Mouse (Mus musculus) left cerebral cortex, postnatal 4 days (tissue): Measurements from ENCODE around the gene Cmbl. TPM values are rescaled to one million over a fixed set of nuclear protein-coding genes. Genes with fewer than 3 reads are reported as not detected.
A peak's percentile ranks its signal among the peaks of the same experiment; 100 is the strongest.

ENCODE experiments used
- DNase-seq: peaks from one replicate; pipeline ENCODE4 v3.0.0-alpha.2; 2022
- intact Hi-C: fragments of 180-260 bp; cut with DNase I; formaldehyde crosslinking; loops from one replicate; pipeline ENCODE4 v1.15.1; 2025
- total RNA-seq, 2 experiments: library from RNA; stranded (reverse); gene quantifications; 2 replicates each; pipeline ENCODE4 v1.2.3; 2021

Cmbl gene
- total RNA-seq, 2 experiments from 2014 or later = 6.3 to 8.6 TPM

DNA sequence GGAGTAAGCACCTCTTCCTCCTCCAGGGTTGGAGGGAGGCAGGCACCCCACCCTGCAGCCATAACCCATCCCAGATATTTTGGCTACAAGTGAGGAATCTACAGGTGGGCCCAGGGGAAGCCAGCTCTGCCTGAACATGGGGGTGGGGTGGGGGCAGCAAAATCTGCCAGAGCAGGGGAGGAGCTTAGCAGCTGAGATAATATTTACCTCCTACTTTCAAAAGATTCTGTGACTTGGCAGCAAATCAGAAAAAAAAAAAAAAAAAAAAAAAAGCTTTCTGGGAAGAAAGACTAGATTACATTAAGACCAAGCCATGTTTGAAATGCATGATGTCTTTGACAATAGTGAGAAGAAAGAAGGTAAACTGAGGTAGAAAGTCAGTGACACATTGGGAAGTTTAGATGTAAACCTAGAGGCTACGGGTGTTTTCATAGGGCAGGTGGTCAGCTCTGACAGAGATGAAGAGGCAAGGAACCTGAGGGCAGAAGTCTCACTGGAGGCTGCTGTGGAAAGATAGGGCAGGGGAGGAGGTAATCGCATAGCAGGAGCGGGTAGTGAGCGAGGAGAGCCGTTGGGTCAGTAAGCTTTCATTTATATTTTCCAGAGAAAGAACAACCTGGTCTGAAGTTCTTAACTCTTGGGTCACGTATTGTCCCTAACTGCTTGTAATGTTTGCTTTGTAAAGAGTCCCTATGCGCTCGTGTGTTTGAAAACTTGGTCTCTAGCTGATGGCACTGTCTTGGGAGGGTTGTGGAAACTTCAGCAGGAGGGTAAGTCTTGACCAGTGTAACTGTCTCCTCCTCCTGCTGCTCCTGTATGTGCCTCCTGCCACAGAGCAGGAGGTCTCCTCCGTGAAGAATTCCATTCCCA, 25.3 kb upstream of the Cmbl start:
- intact Hi-C loops = loop anchor here (10.0 kb wide), 1 partner anchor 45 kb away; no protein-coding TSS in a partner anchor
- no peak for DNase-seq

DNA sequence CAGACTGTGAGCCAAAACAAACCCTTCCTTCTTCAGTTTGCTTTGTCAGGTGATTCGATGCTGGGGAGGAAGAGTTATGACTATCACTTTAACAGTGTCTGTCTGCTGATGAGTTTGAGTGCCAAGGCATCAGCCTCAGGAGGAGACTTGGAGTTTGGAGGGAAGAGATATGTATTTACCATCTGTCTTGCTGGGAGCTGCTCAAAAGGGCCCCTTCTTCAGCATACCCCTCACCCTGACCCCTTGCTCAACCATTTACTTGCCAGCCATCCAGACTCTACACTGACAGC, 24.7 kb upstream of the Cmbl start:
- DNase-seq = no peak
- intact Hi-C loops = no loop called here

DNA sequence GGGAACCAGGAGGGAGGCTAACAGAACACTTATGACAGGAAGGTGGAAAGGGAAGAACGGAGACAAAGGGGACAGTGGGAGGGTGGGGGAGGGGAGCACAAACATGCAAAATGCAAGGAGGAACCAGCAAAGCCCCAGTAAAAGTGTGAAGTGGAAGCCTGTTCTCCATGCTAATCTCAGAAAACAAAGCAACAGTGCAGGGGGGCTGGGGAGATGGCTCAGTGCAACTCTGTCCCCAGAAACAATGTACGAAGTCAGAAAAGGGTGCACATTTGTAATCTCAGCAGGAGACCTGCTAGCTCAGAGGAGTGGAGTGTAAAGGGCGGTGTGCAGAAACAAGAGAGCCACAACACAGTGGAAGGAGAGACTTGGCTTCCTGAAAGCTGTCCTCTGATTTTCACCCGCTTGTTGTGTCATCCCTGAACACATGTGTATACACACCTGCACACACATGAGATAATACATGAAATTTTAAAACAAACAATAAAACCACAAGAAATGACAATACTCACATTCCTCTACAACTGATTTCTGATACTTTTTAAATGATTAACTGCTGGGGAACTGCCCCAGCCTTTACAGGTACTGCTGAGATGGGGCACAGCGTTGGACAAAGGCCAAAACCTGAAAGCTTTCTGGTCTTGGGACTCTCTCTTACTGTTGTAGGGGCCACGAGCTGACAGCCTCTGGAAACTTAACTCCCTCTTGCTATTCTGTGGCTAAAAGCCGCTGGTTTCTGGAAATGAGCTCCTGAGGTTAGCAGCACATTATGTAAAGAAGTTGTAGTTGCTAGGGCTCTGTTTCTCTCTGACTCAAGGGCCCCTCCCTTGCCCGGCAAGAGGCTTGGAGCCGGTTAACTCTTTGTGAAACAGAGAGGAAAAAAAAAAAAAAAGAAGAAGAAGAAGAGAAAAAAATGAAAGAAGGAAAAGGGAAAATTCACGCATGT, 22.9 kb upstream of the Cmbl start:
- no peak for DNase-seq
- intact Hi-C loops = no loop called here

DNA sequence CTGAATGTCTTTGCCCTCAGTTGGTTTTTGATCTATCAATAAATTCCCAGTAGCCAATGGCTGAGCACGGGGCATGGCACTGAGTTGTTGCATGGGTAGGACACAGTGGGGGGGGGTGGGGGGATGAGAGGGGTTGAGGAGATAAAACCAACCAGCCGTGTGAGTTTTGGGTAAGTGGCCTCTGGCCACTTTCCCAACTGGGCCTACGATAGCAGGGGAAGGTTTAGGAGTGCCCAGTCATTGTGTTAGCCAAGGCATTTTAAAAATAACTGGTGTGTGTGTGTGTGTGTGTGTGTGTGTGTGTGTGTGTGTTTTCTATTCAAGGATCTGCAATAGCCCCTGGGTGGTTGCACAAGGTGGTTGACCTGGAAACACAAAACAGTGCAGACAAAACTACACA, 21.9 kb upstream of the Cmbl start:
- intact Hi-C loops = no loop called here
- DNase-seq = no peak

DNA sequence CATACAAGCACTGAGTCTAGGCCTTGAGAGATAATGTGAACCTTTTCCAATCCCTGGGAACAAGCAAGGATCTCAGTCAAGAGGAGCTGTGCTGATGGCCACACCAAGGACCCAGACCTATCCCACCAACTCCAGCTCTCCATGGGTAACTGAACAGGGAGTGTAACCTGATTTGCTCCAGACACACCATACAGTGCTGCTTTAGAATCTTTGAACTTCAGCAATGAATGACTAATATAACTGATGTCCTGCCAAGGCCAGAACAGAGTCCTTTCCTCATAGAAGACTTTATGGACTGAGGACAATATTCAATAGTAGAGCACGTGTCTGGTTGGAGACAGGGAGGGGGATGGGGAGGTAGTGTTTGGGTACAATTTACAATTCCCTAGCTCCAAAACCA, 20.1 kb upstream of the Cmbl start:
- no peak for DNase-seq
- intact Hi-C loops = no loop called here

DNA sequence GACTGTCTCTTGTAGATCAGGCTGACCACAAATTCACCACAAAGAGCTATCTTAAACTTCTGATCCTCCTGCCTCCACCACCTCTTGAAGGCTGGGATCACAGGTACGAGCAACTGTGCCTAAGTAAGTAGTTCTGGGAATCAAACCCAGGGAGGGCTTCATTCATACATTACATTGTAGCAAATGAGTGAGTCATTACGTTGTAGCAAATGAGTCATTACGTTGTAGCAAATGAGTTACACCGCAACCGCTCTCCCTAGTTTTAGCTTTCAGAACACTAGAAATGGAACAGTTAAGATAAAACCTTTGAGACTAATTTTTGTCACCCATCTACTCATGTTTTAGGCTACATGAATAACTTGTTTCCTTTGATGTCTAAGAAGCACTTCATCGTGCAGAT, 18.9 kb upstream of the Cmbl start:
- intact Hi-C loops = no loop called here
- no peak for DNase-seq

DNA sequence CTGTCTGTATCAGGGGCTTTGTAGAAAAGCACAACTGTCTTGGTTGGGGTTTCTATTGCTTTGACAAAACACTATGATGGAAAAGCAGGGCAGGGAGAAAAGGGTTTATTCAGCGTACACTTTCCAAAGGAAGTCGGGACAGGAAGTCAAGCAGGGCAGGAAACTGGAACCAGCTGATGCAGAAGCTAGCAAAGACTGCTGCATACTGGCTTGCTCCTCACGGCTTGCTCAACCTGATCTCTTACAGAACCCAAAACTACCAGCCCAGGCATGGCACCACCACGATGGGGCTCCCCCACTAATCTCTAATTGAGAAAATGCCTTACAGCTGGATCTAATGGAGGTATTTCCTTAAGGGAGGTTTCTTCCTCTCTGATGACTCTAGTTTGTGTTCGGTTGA, 17.8 kb upstream of the Cmbl start:
- intact Hi-C loops = no loop called here
- DNase-seq = no peak

DNA sequence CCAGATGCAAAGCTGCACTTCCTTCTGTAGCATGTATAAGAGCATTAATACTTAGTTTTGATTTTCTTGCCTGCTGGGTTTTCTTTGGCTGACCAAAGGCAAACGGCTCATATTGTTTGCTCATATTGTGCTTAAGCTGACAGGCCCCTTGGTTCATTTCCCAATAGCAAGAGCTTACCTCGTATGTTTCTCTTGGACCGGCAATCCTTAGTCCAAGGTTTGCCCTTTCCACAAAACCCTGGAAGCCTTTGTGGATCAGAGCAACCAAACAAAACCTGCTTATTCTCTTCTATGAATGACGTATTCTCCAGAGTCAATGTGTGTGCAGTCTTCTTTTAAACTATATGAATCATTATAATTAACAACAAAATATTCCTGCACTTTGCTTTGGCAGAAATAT, 14.8 kb upstream of the Cmbl start:
- DNase-seq = no peak

DNA sequence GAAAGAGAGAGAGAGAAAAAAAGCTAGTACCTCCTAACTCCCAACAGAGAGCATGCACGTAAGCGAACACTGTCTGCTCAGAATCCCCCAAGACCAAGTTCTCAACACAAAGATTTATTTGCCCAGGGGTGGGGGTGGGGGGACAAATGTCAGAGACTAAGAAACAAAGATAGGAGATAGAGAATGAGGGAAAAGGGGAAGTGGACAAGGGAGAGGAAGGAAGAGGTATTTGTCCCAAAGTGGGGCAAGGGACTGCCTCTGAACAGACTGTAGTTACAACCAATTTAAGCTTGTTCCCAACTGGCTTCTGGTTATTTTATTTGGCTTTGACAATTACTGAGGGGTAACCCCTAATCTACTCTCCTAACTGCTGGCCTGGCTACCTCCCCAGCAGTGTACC, 10.3 kb upstream of the Cmbl start:
- DNase-seq = no peak
- intact Hi-C loops = no loop called here

More for the DNA sequence above, 14.8 kb upstream of the Cmbl start:
- intact Hi-C loops = no loop called here

DNA sequence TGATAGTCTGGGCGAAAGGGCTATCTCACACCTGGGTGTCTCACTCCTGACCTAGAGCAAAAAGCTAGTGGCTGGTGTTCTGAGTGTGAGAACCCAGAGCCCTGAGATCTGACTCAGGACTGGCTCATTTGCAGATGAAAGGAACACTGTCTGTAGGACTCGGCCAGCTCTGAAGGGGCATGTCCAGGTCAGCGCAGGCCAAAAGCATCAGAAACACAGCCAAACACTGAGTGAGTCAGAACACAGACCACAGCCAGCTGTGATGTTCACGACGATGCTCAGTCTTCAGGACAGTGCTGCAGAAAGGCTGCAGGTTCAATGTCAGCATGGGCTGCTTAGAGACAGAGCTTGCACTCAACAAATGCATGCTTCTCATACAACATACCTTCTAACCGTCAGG, 3.8 kb upstream of the Cmbl start:
- intact Hi-C loops = no loop called here
- DNase-seq = no peak

DNA sequence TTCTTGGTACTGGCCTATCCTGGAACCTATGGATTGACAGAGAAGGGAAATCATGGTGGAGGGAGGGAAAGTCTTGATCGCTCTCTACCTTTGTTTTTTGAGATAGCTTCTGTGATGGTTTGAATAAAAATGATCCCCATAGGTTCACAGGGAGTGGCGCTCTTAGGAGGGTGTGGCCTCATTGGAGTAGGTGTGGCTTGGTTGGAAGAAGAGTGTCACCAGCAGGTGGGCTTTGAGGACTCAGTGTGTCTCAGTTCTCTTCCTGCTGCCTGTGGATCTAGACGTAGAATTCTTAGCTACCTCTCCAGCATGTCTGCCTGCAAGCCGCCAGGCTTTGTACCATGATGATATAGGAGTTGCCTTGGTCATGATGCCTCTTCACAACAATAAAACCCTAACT, 3.2 kb upstream of the Cmbl start:
- DNase-seq = no peak
- intact Hi-C loops = no loop called here

DNA sequence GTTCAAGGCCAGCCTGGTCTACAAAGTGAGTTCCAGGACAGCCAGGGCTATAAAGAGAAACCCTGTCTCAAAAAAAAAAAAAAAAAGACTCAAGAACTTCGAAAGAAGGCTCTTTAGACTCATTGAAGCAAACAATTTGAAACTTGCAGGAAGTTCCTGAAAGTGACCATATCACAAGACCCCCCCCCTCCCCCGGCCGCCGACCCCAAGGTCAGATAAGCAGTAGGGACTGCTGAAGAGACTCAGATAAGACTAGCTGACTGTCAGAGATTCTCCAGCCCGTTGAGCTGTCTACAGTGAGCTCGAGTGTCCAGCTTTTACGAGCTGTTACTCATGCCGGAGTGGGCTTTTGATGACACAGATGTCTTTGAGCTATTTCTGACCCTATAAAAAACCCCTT, 2.3 kb upstream of the Cmbl start:
- intact Hi-C loops = no loop called here
- DNase-seq = no peak

DNA sequence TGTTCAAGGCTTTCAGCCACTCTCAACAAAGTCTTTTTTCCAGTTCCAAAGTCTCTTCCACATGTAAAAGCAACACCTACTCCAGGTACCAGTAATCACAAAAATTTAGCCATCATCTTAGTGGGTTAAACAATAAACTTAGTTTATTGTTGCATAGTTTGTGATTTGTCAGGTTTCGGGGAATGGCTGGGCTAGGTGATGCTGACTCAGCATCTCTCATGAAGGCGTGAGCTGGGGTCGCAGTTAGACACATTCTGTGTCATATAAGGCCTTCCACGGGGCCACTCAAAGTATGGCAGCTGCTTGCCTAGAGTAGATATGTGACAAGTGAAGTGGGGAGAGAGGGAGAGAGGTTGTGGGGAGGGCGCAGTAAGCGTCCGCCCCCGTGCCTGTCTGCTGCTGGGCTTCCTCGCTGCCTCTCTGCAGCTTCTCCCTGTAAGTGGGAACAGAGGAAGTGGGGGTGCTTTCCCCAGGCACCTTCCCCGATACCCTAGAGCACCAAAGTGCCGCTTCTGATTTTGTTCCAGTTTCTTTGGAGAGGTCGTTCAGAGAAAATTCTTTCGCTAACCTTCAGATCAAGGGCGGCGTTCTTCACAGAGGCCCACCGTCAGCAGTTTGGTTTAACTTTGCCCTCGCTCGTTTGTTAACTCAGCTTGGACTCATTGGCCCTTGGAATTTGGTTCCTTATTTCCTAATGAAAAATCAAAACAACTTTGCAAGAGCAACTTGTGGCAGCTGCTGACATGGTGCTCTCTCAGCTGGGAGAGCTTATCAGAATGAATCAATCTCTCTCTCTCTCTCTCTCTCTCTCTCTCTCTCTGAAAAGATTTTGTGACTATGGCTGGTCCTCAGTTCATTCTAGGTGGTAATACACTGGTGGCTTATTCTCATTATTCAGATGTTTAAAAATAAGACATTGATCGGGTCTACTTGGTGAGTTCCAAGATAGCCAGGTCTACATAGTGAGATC, 1.3 kb upstream of the Cmbl start:
- DNase-seq = no peak
- intact Hi-C loops = no loop called here

DNA sequence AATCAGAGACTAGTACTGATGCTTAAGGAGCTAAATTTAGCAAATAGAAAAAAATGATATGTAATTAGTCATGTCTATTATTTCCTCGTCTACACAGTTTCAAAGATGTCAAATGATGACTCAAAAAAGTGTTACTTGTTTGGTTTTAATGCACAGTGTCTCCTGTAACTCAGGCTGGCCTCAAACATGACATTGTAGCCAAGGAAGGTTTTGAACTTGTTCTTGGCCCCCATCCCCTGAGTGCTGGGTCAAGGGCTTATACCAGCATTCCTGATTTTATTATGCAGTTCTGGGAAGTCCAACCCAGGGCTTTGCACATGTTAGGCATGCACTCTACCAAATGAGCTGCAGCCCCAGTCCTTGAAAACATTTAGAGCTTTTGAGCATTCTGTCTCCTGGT, 597 bp downstream of the Cmbl start:
- DNase-seq = no peak
- intact Hi-C loops = no loop called here

DNA sequence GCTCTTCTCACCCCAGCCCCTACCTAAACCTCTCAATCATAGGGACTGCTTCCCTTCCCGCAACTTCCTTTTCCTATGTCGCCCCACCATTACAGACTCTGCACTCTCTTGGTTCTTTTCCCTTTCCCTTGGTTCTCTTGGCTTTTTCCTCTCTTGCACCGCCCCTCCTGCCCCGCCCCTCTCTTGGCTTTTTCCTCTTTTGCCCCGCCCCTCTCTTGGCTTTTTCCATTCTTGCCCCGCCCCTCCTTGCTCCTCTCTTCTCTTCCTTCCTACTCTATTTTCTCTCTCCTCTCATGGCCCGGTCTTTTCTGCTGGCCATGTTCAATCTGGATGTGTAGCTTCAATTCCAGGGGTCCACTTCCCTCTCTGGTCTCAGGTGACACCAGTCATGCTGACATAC, 2.2 kb downstream of the Cmbl start:
- DNase-seq = no peak
- intact Hi-C loops = no loop called here

DNA sequence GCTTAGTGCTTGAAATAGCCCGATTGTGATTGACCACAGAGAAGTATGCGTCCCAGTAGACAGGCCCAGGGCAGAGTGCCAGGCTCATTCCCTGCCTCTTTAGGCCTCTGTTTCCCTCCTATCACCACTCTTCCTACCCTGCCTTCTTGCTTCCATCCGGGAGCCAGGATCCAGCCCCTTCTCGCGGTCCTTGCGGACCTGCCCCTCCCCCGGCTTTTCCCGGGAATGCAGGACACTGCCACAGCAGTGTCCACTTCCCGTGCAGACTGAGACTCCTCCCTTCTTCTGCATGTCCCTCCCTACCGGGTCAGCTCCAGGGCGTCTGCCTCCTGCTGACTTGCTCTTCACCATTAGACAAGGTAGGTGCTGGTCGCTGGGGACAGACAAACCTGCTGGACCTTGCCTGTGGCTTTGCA, 3.4 kb downstream of the Cmbl start:
- DNase-seq = no peak
- intact Hi-C loops = no loop called here

DNA sequence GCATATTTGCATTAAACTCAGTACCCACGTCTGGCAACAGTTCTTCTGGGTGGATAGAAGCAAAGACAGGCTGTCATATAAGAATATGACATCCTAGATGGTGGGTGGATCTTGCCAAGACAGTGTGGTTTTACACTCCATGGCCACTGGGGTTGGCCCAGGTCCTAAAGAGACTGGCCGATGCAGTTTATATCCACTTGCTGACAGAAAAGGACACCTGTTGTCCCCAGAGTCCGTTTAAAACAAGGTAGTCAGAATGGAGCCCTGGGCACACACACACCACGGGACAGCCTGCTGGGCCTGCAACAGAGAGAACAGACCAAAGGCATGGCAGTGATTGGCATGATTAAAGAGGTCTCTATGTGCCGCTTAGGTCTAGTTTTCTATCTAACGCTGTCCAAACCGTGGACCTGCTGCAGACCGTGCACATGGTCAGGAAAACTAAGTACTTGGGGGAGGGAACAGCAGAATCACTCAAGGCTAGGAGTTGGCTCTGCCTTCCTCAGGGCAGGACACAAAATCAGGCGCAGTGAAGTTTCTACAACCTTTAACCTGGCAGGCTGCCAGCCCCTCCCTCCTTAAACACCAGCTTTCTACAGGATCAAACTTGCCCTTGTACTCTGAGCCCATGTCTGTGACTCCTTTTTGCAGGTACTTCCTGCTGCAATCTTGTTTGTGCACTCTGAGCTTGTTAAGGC, 4.3 kb downstream of the Cmbl start:
- peak; percentile 27 for DNase-seq
- intact Hi-C loops = no loop called here

DNA sequence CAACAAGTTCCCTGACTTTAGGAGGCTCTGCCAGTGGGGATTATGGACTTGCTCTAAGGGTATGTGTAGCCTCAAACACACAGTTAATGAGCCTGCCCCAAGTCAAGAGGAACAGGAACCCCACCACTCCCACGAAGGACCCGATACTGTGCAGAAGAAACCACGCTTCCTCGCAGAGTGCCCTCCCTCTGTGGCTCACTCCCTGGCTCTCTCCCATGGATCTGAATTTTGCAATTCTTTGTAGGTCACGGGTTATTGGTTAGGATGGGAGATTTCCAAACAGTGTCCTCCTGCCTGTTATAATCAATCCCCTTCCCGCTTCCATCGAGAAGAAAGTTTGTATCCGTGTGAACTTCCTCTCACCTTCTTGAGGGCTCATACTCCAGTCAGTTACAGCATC, 5.8 kb downstream of the Cmbl start:
- intact Hi-C loops = no loop called here
- no peak for DNase-seq

DNA sequence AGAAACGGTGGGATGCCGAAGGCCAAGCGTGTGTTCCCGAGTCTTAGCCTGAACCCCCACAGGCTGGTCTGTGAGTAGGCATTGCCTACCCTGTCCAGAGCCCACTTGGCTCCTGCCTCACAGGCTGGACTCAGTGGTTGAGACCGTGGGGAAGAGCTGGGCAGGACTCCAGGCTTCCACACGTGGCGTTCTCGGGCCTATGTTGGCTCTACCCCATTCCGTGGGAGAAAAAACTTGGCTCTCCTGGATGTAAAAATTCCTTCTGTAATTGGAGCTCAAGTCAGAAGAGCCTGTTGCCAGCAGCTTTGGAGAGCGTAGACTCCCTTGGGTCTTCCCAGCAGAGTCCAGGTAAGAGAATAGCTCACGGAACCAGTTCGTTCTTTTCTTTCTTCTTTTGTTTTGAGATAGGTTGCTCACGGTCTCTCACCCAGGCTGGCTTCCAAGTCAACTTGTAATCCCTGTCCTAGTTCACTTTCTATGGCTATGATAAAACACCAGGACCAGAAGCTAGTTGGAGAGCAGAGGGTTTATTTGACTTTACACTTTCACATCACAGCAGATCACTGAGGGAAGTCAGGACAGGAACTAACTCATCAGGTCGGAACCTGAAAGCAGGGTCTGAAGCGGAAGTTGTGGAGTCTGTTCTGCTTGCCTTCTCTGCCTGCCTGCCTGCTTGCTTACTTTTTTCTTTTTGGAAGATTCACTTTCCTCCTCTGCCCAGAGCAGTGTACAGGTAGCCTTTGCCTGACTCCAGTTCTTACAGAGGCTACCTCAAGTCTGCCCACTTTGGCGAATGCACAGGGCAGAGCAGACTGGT, 6.9 kb downstream of the Cmbl start:
- intact Hi-C loops = no loop called here
- DNase-seq = peak; percentile 15
